Mouse (Mus musculus) left cerebral cortex, adult 2 months (tissue): Measurements from ENCODE around the gene Slc16a9. TPM values are rescaled to one million over a fixed set of nuclear protein-coding genes. Genes with fewer than 3 reads are reported as not detected.

Experiments
- DNase-seq, 2 experiments: peaks; one replicate each; pipeline ENCODE4 v3.0.0; 2021 to 2022; ENCODE audit warnings: low spot score in 2 of 2, mixed read lengths in 1 of 2; ENCODE audit errors: extremely low spot score in 1 of 2
- H3K27ac ChIP-seq: fragments of 200-600 bp; 2 replicates; pipeline ENCODE4 v1.8.1; 2022
- H3K4me3 ChIP-seq: fragments of 200-600 bp; 2 replicates; pipeline ENCODE4 v1.8.1; 2022
- CTCF ChIP-seq: fragments of 200-600 bp; IDR thresholded peaks from 2 replicates; pipeline ENCODE4 v1.8.1; 2022; ENCODE audit warnings: antibody characterized with exemption, mild to moderate bottlenecking, moderate library complexity
- intact Hi-C: fragments of 180-260 bp; cut with DNase I; formaldehyde crosslinking; loops from one replicate; pipeline ENCODE4 v1.15.1; 2025
- total RNA-seq, 2 experiments: library from RNA; stranded (reverse); gene quantifications; 2 replicates each; pipeline ENCODE4 v1.2.3; 2021

Gene Slc16a9
- total RNA-seq, 2 experiments from 2014 or later, result 1.2 to 2.7 TPM

GRCm38 (mm10) chr10:70287825-70288235 is 42.9 kb downstream of the Slc16a9 start:
- Histone ChIP-seq H3K4me3 (no peak overlapping the region), H3K27ac (no peak overlapping the region)
- TF ChIP-seq CTCF, result no peak
- DNase-seq, result no peak
- intact Hi-C loops, result no loop called here

- H3K27ac ChIP-seq, result no peak overlapping the region
- intact Hi-C loops, result no loop called here
- no peak for TF ChIP-seq CTCF
- H3K4me3 ChIP-seq, result no peak overlapping the region
- DNase-seq, result no peak
Measured at GRCm38 (mm10) chr10:70288406-70289327, 43.8 kb downstream of the Slc16a9 start.

GRCm38 (mm10) chr10:70292014-70292413 is 47.1 kb downstream of the Slc16a9 start:
- no peak overlapping the region for H3K27ac ChIP-seq
- no peak for TF ChIP-seq CTCF
- no peak overlapping the region for H3K4me3 ChIP-seq
- DNase-seq, result no peak
- intact Hi-C loops, result no loop called here

GRCm38 (mm10) chr10:70294094-70294493 is 49.2 kb downstream of the Slc16a9 start:
- intact Hi-C loops, result no loop called here
- no peak overlapping the region for H3K27ac ChIP-seq
- no peak for TF ChIP-seq CTCF
- no peak for DNase-seq
- no peak overlapping the region for H3K4me3 ChIP-seq

- intact Hi-C loops, result loop anchor here (2.0 to 5.0 kb wide), 6 partner anchors 100 to 639 kb away; partner anchors contain the start of gene Ccdc6
- peak; percentile 91 for TF ChIP-seq CTCF
- H3K27ac ChIP-seq, result no peak overlapping the region
- peak; percentile 75 for DNase-seq
- H3K4me3 ChIP-seq, result no peak overlapping the region
Measured at GRCm38 (mm10) chr10:70296531-70297366, 51.8 kb downstream of the Slc16a9 start.

- DNase-seq, result no peak
- TF ChIP-seq CTCF, result no peak
- Histone ChIP-seq H3K27ac (no peak overlapping the region), H3K4me3 (no peak overlapping the region)
- intact Hi-C loops, result loop anchor here (5.0 kb wide), 3 partner anchors 202 to 642 kb away; partner anchors contain the start of gene Ccdc6
Measured at GRCm38 (mm10) chr10:70299118-70299517, 54.2 kb downstream of the Slc16a9 start.

- no peak for TF ChIP-seq CTCF
- no peak for DNase-seq
- intact Hi-C loops, result loop anchor here (5.0 kb wide), 3 partner anchors 202 to 642 kb away; partner anchors contain the start of gene Ccdc6
Measured at GRCm38 (mm10) chr10:70299653-70300052, 54.8 kb downstream of the Slc16a9 start.

GRCm38 (mm10) chr10:70301190-70301589 is 56.3 kb downstream of the Slc16a9 start:
- DNase-seq, result no peak
- TF ChIP-seq CTCF, result no peak
- Histone ChIP-seq H3K27ac (no peak overlapping the region), H3K4me3 (no peak overlapping the region)
- intact Hi-C loops, result no loop called here

More at GRCm38 (mm10) chr10:70299653-70300052, 54.8 kb downstream of the Slc16a9 start:
- Histone ChIP-seq H3K27ac (no peak overlapping the region), H3K4me3 (no peak overlapping the region)

GRCm38 (mm10) chr10:70303203-70303602 is 58.3 kb downstream of the Slc16a9 start:
- no peak overlapping the region for H3K27ac ChIP-seq
- H3K4me3 ChIP-seq, result no peak overlapping the region
- DNase-seq, result no peak
- TF ChIP-seq CTCF, result peak; percentile 45
- intact Hi-C loops, result no loop called here

GRCm38 (mm10) chr10:70305683-70306082 is 60.8 kb downstream of the Slc16a9 start:
- Histone ChIP-seq H3K27ac (no peak overlapping the region), H3K4me3 (no peak overlapping the region)
- intact Hi-C loops, result no loop called here
- TF ChIP-seq CTCF, result no peak
- no peak for DNase-seq

- intact Hi-C loops, result no loop called here
- TF ChIP-seq CTCF, result no peak
Measured at GRCm38 (mm10) chr10:70309416-70309815, 64.5 kb downstream of the Slc16a9 start.

GRCm38 (mm10) chr10:70310646-70311045 is 65.7 kb downstream of the Slc16a9 start:
- Histone ChIP-seq H3K4me3 (no peak overlapping the region), H3K27ac (no peak overlapping the region)
- DNase-seq, result no peak
- intact Hi-C loops, result loop anchor here (10.0 kb wide), 1 partner anchor 914 kb away; no protein-coding TSS in a partner anchor
- TF ChIP-seq CTCF, result no peak

More at GRCm38 (mm10) chr10:70309416-70309815, 64.5 kb downstream of the Slc16a9 start:
- no peak overlapping the region for H3K27ac ChIP-seq
- no peak overlapping the region for H3K4me3 ChIP-seq
- DNase-seq, result no peak
